Mouse (Mus musculus): ENCODE measurements around the gene Bhlha9. TPM values are rescaled to one million over a fixed set of nuclear protein-coding genes. Genes with fewer than 3 reads are reported as not detected.

Gene Bhlha9
- not detected for total RNA-seq (2023)

GRCm38 (mm10) chr11:76671871-76672475, at the start of gene Bhlha9:
Gene Bhlha9 (plus strand): TSS chr11:76672470.

DNA sequence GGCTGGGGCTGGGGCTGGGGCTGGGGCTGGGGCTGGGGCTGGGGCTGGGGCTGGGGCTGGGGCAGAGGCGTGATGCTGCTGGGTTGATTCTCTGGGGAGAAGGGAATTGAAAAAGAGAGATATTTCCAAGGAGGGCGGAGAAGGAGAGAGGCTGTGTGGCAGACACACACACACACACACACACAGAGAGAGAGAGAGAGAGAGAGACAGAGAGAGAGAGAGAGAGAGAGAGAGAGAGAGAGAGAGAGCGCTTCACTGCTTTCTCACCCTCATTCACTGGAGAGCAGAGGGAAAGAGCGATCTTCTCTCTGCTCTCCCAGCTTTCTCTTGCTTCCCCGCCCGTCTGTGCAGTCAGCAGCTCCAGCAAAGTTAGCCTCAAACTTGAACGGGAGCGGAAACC, 7.2 kb downstream of the Bhlha9 start, which contains the start of gene Trarg1:
Gene Trarg1, plus strand, starts transcription at position 301 of the 400 bp plus-strand sequence.

Other genes starting within 250 kb of the Bhlha9 start
- 49.6 TPM for gene Abr, start 50.2 kb upstream of the Bhlha9 start, total RNA-seq (2023)
- gene Trarg1, start 7.3 kb downstream of the Bhlha9 start, total RNA-seq (2023), result not detected
- 42.0 TPM for gene Gosr1, start 91.1 kb downstream of the Bhlha9 start, total RNA-seq (2023)
- 1.8 TPM for gene Cpd, start 174.5 kb downstream of the Bhlha9 start, total RNA-seq (2023)
- gene Tmigd1, start 229.7 kb downstream of the Bhlha9 start, total RNA-seq (2023), result not detected